Mouse (Mus musculus) spleen, adult 2 months (tissue): ENCODE data around the gene Swap70.

Experiments
- CTCF ChIP-seq: fragments of 200-500 bp; IDR thresholded peaks from 2 replicates; pipeline ENCODE4 v1.5.1; 2011; ENCODE audit warnings: mild to moderate bottlenecking, inconsistent platforms; ENCODE audit not compliant: insufficient read depth, insufficient read length, insufficient replicate concordance; ENCODE audit errors: extremely low read depth
- POLR2A ChIP-seq: fragments of 200-500 bp; IDR thresholded peaks from 2 replicates; pipeline ENCODE4 v1.6.1; 2011; ENCODE audit warnings: low read depth, low read length, inconsistent platforms

DNA sequence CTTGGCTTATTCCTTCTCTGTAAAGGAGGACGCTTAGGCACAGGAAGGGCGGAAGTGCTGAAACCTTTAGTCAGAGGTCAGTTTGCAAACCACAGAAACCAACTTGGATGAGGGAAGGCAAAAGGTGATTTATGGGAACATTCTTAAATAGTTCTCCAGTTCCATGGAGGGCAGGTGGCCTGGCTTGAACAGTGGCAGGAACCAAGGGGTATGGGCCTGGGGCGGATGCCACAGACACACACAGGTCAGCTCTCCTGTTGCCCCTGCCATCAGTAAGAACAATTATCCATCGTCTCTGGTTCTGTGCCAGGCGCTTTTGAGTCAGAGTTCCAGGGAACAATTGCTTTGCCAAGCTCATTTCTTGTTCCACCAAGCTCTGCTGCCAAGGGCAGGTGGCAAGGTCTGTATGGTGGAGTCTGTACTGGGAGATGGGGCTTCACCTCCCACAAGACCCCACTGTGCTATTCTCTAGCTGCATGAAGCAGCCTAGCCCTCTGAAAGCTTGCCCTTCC lies 56.3 kb downstream of the Swap70 start:
- TF ChIP-seq CTCF: no peak
- TF ChIP-seq POLR2A: no peak
